Mouse (Mus musculus): ENCODE results near the gene Etl4. TPM values are rescaled to one million over a fixed set of nuclear protein-coding genes. Genes with fewer than 3 reads are reported as not detected.
"Not testable (repeated sequence)": the region's sequence is repeated elsewhere in the genome, so short reads cannot be mapped to it uniquely, and the experiment has no call there.

Gene Etl4
- total and polyA plus RNA-seq, 3 experiments: 10.1 to 29.4 (median 23.3) TPM

- no peak for DNase-seq
Observed at GRCm38 (mm10) chr2:20654058-20654457, 744.5 kb downstream of the Etl4 start.

GRCm38 (mm10) chr2:20654598-20655340, 745.2 kb downstream of the Etl4 start:
- DNase-seq: no peak

GRCm38 (mm10) chr2:20655341-20655612, 745.7 kb downstream of the Etl4 start:
- no peak for DNase-seq

GRCm38 (mm10) chr2:20657856-20658255, 748.3 kb downstream of the Etl4 start:
- DNase-seq: no peak

GRCm38 (mm10) chr2:20661841-20662240, 752.3 kb downstream of the Etl4 start:
- no peak for DNase-seq

GRCm38 (mm10) chr2:20662696-20663095, 753.1 kb downstream of the Etl4 start:
- no peak for DNase-seq

GRCm38 (mm10) chr2:20665309-20665971, 755.9 kb downstream of the Etl4 start:
- no peak for DNase-seq

- DNase-seq: peak; percentile 77
Observed at GRCm38 (mm10) chr2:20666051-20666478, 756.5 kb downstream of the Etl4 start.

- DNase-seq: no peak
Observed at GRCm38 (mm10) chr2:20667876-20668275, 758.3 kb downstream of the Etl4 start.

GRCm38 (mm10) chr2:20668276-20669030, 758.9 kb downstream of the Etl4 start:
- not testable (repeated sequence) for DNase-seq

- DNase-seq: no peak
Observed at GRCm38 (mm10) chr2:20669367-20669766, 759.8 kb downstream of the Etl4 start.

GRCm38 (mm10) chr2:20671546-20672255, 762.1 kb downstream of the Etl4 start:
- DNase-seq: no peak

- DNase-seq: no peak
Observed at GRCm38 (mm10) chr2:20672281-20672680, 762.7 kb downstream of the Etl4 start.

GRCm38 (mm10) chr2:20672803-20673603, 763.4 kb downstream of the Etl4 start:
- peak; percentile 51 for DNase-seq

- DNase-seq: no peak
Observed at GRCm38 (mm10) chr2:20676379-20676778, 766.8 kb downstream of the Etl4 start.

- no peak for DNase-seq
Observed at GRCm38 (mm10) chr2:20678793-20679192, 769.2 kb downstream of the Etl4 start.

- not testable (repeated sequence) for DNase-seq
Observed at GRCm38 (mm10) chr2:20682203-20682602, 772.6 kb downstream of the Etl4 start.

GRCm38 (mm10) chr2:20689389-20689788, 779.8 kb downstream of the Etl4 start:
- DNase-seq: no peak

- no peak for DNase-seq
Observed at GRCm38 (mm10) chr2:20692898-20693297, 783.3 kb downstream of the Etl4 start.

GRCm38 (mm10) chr2:20693772-20694171, 784.2 kb downstream of the Etl4 start:
- DNase-seq: no peak

- no peak for DNase-seq
Observed at GRCm38 (mm10) chr2:20697719-20698118, 788.1 kb downstream of the Etl4 start.

- no peak for DNase-seq
Observed at GRCm38 (mm10) chr2:20705110-20705509, 795.5 kb downstream of the Etl4 start.
